Mouse (Mus musculus) limb, embryonic 12.5 days (tissue): Measurements from ENCODE around the gene 1110004F10Rik. TPM values are rescaled to one million over a fixed set of nuclear protein-coding genes. Genes with fewer than 3 reads are reported as not detected.
A peak's percentile ranks its signal among the peaks of the same experiment; 100 is the strongest.

ENCODE experiments used
- ATAC-seq: fragments of 200-750 bp; cut with Nextera tagmentation; 2 replicates; pipeline ENCODE4 v1.8.0; 2017; ENCODE audit warnings: low read depth, moderate TSS enrichment; ENCODE audit not compliant: insufficient number of reproducible peaks, insufficient read depth, low FRiP score, low TSS enrichment
- H3K27ac ChIP-seq: fragments of 300-500 bp; sonication (generic); 2 replicates; pipeline ENCODE4 v1.5.1; 2016; ENCODE audit warnings: mild to moderate bottlenecking, moderate library complexity
- H3K27me3 ChIP-seq: fragments of 300-500 bp; sonication (generic); 2 replicates; pipeline ENCODE4 v1.6.1; 2016; ENCODE audit warnings: mild to moderate bottlenecking, moderate library complexity
- H3K36me3 ChIP-seq: fragments of 300-500 bp; sonication (generic); 2 replicates; pipeline ENCODE4 v1.6.1; 2016; ENCODE audit warnings: mild to moderate bottlenecking, moderate library complexity
- H3K4me1 ChIP-seq: fragments of 300-500 bp; sonication (generic); replicated peaks from 2 replicates; pipeline ENCODE4 v1.6.1; 2016
- H3K4me2 ChIP-seq: fragments of 300-500 bp; sonication (generic); 2 replicates; pipeline ENCODE4 v1.6.1; 2016; ENCODE audit warnings: mild to moderate bottlenecking, moderate library complexity
- H3K4me3 ChIP-seq: fragments of 300-500 bp; sonication (generic); replicated peaks from 2 replicates; pipeline ENCODE4 v1.5.1; 2016; ENCODE audit warnings: mild to moderate bottlenecking
- H3K9ac ChIP-seq: fragments of 300-500 bp; sonication (generic); replicated peaks from 2 replicates; pipeline ENCODE4 v1.6.1; 2016; ENCODE audit warnings: mild to moderate bottlenecking, moderate library complexity
- H3K9me3 ChIP-seq: fragments of 300-500 bp; sonication (generic); 2 replicates; pipeline ENCODE4 v1.6.1; 2016; ENCODE audit warnings: mild to moderate bottlenecking, moderate library complexity
- WGBS: fragments of 180-500 bp; shearing (Covaris S2); methylation state at CpG from one replicate; pipeline ENCODE4 v1.1.7; 2016; 5-methylcytosine and 5-hydroxymethylcytosine counted together
- polyA plus RNA-seq: library from polyadenylated mRNA; unstranded; fragments of >200 nt; fragmentation: Nextera tagmentation; extraction: Ambion mirVana; gene quantifications from 2 replicates; pipeline ENCODE4 v1.2.1, GENCODE M21; 2016

1110004F10Rik gene
- polyA plus RNA-seq, 1 experiment from 2014 or later, result 318 TPM

- Histone ChIP-seq H3K27ac (no peak overlapping the region), H3K9ac (no peak overlapping the region)
- 66% methylated on average over 7 of the region's 7 CpGs for WGBS
Measured at GRCm38 (mm10) chr7:116125671-116126070, 86.5 kb downstream of the 1110004F10Rik start.

GRCm38 (mm10) chr7:116127052-116127451 is 87.9 kb downstream of the 1110004F10Rik start:
- Histone ChIP-seq H3K4me3 (no peak overlapping the region), H3K36me3 (no peaks in the 10 kb centered on the region), H3K9me3 (no peaks in the 10 kb centered on the region), H3K27me3 (no peaks in the 10 kb centered on the region), H3K9ac (0 out of 2 replicates have a peak overlapping the region, but pooled peaks have one; percentile 8), H3K4me1 (peaks cover 12% of the 10 kb centered on the region), H3K4me2 (no peak overlapping the region), H3K27ac (no peak overlapping the region)
- ATAC-seq, result no peak
- WGBS, result 70% methylated on average over 2 of the region's 2 CpGs

More at GRCm38 (mm10) chr7:116125671-116126070, 86.5 kb downstream of the 1110004F10Rik start:
- Histone ChIP-seq H3K4me1 (peaks cover 17% of the 10 kb centered on the region), H3K36me3 (no peaks in the 10 kb centered on the region), H3K27me3 (no peaks in the 10 kb centered on the region), H3K4me3 (no peak overlapping the region), H3K4me2 (no peak overlapping the region), H3K9me3 (no peaks in the 10 kb centered on the region)
- ATAC-seq, result no peak

GRCm38 (mm10) chr7:116128286-116128685 is 89.1 kb downstream of the 1110004F10Rik start:
- no peaks in the 10 kb centered on the region for H3K27me3 ChIP-seq
- H3K36me3 ChIP-seq, result no peaks in the 10 kb centered on the region
- no peak overlapping the region for H3K27ac ChIP-seq
- no peak overlapping the region for H3K9ac ChIP-seq
- no peaks in the 10 kb centered on the region for H3K9me3 ChIP-seq
- no peak overlapping the region for H3K4me3 ChIP-seq
- ATAC-seq, result no peak
- WGBS, result 91% methylated on average over 8 of the region's 8 CpGs
- peaks cover 17% of the 10 kb centered on the region for H3K4me1 ChIP-seq
- no peak overlapping the region for H3K4me2 ChIP-seq

GRCm38 (mm10) chr7:116129374-116129773 is 90.2 kb downstream of the 1110004F10Rik start:
- WGBS, result 90% methylated on average over 10 of the region's 10 CpGs
- H3K27ac ChIP-seq, result no peak overlapping the region
- H3K4me3 ChIP-seq, result no peak overlapping the region
- no peaks in the 10 kb centered on the region for H3K27me3 ChIP-seq
- H3K9me3 ChIP-seq, result no peaks in the 10 kb centered on the region
- no peak overlapping the region for H3K9ac ChIP-seq
- no peak for ATAC-seq
- H3K4me2 ChIP-seq, result no peak overlapping the region
- peaks cover 11% of the 10 kb centered on the region for H3K4me1 ChIP-seq
- H3K36me3 ChIP-seq, result no peaks in the 10 kb centered on the region

- H3K4me2 ChIP-seq, result no peak overlapping the region
- no peak overlapping the region for H3K9ac ChIP-seq
- H3K27ac ChIP-seq, result no peak overlapping the region
- H3K36me3 ChIP-seq, result no peaks in the 10 kb centered on the region
- whole genome bisulfite sequencing, result 24% methylated on average over 4 of the region's 4 CpGs
- no peak for ATAC-seq
- no peak overlapping the region for H3K4me3 ChIP-seq
- peaks cover 5% of the 10 kb centered on the region; the same call in 1 of the 2 replicates for H3K4me1 ChIP-seq
- no peaks in the 10 kb centered on the region for H3K27me3 ChIP-seq
- H3K9me3 ChIP-seq, result no peaks in the 10 kb centered on the region
Measured at GRCm38 (mm10) chr7:116131390-116131789, 92.2 kb downstream of the 1110004F10Rik start.

- H3K36me3 ChIP-seq, result no peaks in the 10 kb centered on the region
- H3K4me3 ChIP-seq, result no peak overlapping the region
- H3K4me1 ChIP-seq, result peaks cover 5% of the 10 kb centered on the region; the same call in 1 of the 2 replicates
- ATAC-seq, result no peak
- H3K9ac ChIP-seq, result no peak overlapping the region
- no peak overlapping the region for H3K4me2 ChIP-seq
- WGBS, result 4% methylated on average over 5 of the region's 5 CpGs
- H3K27ac ChIP-seq, result no peak overlapping the region
- no peaks in the 10 kb centered on the region for H3K9me3 ChIP-seq
- no peaks in the 10 kb centered on the region for H3K27me3 ChIP-seq
Measured at GRCm38 (mm10) chr7:116132078-116132477, 92.9 kb downstream of the 1110004F10Rik start.

- H3K9me3 ChIP-seq, result no peaks in the 10 kb centered on the region
- H3K27ac ChIP-seq, result no peak overlapping the region
- peaks cover 6% of the 10 kb centered on the region; the same call in 1 of the 2 replicates for H3K4me1 ChIP-seq
- H3K9ac ChIP-seq, result no peak overlapping the region
- H3K4me2 ChIP-seq, result no peak overlapping the region
- no peak overlapping the region for H3K4me3 ChIP-seq
- H3K27me3 ChIP-seq, result no peaks in the 10 kb centered on the region
- ATAC-seq, result no peak
- WGBS, result 79% methylated on average over 31 of the region's 31 CpGs
- no peaks in the 10 kb centered on the region for H3K36me3 ChIP-seq
Measured at GRCm38 (mm10) chr7:116134413-116135292, 95.5 kb downstream of the 1110004F10Rik start.

GRCm38 (mm10) chr7:116137149-116137548 is 98.0 kb downstream of the 1110004F10Rik start:
- Histone ChIP-seq H3K4me1 (peaks cover 14% of the 10 kb centered on the region), H3K9ac (no peak overlapping the region), H3K36me3 (no peaks in the 10 kb centered on the region), H3K4me3 (no peak overlapping the region), H3K4me2 (no peak overlapping the region), H3K9me3 (no peaks in the 10 kb centered on the region), H3K27ac (no peak overlapping the region), H3K27me3 (no peaks in the 10 kb centered on the region)
- ATAC-seq, result no peak
- 78% methylated on average over 12 of the region's 12 CpGs for WGBS

- Histone ChIP-seq H3K27me3 (no peaks in the 10 kb centered on the region), H3K4me3 (no peak overlapping the region), H3K9me3 (no peaks in the 10 kb centered on the region), H3K27ac (no peak overlapping the region), H3K9ac (no peak overlapping the region), H3K4me2 (no peak overlapping the region), H3K36me3 (no peaks in the 10 kb centered on the region), H3K4me1 (peaks cover 9% of the 10 kb centered on the region)
- 79% methylated on average over 3 of the region's 3 CpGs for WGBS
- ATAC-seq, result no peak
Measured at GRCm38 (mm10) chr7:116137671-116138070, 98.5 kb downstream of the 1110004F10Rik start.

GRCm38 (mm10) chr7:116145030-116145429 is 105.8 kb downstream of the 1110004F10Rik start:
- Histone ChIP-seq H3K4me3 (no peak overlapping the region), H3K27me3 (no peaks in the 10 kb centered on the region), H3K9me3 (no peaks in the 10 kb centered on the region), H3K9ac (no peak overlapping the region), H3K4me1 (peaks cover 4% of the 10 kb centered on the region), H3K27ac (no peak overlapping the region), H3K36me3 (no peaks in the 10 kb centered on the region), H3K4me2 (no peak overlapping the region)
- ATAC-seq, result no peak
- WGBS, result 95% methylated on average over 6 of the region's 6 CpGs

GRCm38 (mm10) chr7:116147114-116147513 is 107.9 kb downstream of the 1110004F10Rik start:
- no peaks in the 10 kb centered on the region for H3K9me3 ChIP-seq
- WGBS, result 94% methylated on average over 2 of the region's 2 CpGs
- H3K27me3 ChIP-seq, result no peaks in the 10 kb centered on the region
- no peak for ATAC-seq
- H3K36me3 ChIP-seq, result no peaks in the 10 kb centered on the region
- H3K4me3 ChIP-seq, result no peak overlapping the region
- no peaks in the 10 kb centered on the region for H3K4me1 ChIP-seq
- no peak overlapping the region for H3K9ac ChIP-seq
- no peak overlapping the region for H3K27ac ChIP-seq
- no peak overlapping the region for H3K4me2 ChIP-seq
